Mouse (Mus musculus): ENCODE measurements around the gene Btbd18. TPM values are rescaled to one million over a fixed set of nuclear protein-coding genes. Genes with fewer than 3 reads are reported as not detected.
"Not testable (repeated sequence)": the region's sequence is repeated elsewhere in the genome, so short reads cannot be mapped to it uniquely, and the experiment has no call there.

The Btbd18 gene
- total RNA-seq, 2 experiments from 2014 or later: 0.08 TPM; not detected in 1

GRCm38 (mm10) chr2:84640833-84641232 is 18.0 kb upstream of the Btbd18 start:
- intact Hi-C loops (cut with DNase I): no loop called here
- DNase-seq: no peak

DNA sequence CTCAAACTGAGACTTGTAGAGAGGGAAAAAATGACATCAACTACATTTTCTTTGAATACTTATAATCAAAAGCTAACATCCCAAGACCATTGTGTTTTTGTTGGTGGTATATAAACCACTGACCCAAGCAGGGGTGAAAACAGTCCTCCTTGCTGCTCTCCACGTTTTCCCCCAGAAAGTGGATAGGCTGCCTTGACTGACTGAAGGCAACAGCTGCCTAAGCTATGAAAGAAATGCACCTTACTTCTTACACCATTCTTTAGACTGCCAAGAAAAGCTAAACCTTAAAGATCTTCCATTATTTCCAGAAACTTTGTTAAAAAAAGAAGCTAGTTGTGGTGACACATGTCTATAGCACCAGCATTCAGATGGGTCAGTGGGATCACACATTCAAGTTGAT is 12.7 kb upstream of the Btbd18 start:
- intact Hi-C loops (cut with DNase I): no loop called here
- DNase-seq: no peak

DNA sequence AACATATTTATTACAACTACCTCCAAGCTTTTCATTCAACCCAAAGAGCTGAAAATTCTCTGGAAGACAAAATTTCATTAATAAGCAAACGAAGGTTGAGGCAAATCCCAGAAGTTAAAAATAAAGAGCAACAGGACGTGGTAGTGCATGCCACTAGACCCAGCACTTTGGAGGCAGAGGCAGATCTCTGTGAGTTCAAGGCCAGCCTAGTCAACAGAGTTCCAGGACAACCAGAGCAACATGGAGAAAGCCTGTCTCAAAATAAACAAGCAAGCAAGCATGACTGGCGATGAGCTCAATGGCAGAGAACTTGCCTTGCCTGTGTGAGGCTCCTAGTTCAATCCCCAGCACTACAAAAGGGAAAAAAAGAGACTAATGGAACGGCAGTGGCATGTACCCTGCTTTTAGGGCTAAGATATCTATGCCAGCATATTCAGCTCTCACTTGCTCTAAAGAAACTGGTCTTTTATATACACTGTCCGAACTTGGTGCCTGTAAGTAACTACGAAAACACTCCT is 11.8 kb upstream of the Btbd18 start:
- DNase-seq: no peak
- intact Hi-C loops (cut with DNase I): no loop called here

GRCm38 (mm10) chr2:84648369-84648768 is 10.5 kb upstream of the Btbd18 start:
- DNase-seq: no peak
- intact Hi-C loops (cut with DNase I): no loop called here

- intact Hi-C loops (cut with DNase I): loop anchor here (1.0 kb wide), 1 partner anchor 14 kb away; no protein-coding TSS in a partner anchor
- DNase-seq: peak; percentile 39 to 46
Measured at GRCm38 (mm10) chr2:84649674-84650073, 9.2 kb upstream of the Btbd18 start.

DNA sequence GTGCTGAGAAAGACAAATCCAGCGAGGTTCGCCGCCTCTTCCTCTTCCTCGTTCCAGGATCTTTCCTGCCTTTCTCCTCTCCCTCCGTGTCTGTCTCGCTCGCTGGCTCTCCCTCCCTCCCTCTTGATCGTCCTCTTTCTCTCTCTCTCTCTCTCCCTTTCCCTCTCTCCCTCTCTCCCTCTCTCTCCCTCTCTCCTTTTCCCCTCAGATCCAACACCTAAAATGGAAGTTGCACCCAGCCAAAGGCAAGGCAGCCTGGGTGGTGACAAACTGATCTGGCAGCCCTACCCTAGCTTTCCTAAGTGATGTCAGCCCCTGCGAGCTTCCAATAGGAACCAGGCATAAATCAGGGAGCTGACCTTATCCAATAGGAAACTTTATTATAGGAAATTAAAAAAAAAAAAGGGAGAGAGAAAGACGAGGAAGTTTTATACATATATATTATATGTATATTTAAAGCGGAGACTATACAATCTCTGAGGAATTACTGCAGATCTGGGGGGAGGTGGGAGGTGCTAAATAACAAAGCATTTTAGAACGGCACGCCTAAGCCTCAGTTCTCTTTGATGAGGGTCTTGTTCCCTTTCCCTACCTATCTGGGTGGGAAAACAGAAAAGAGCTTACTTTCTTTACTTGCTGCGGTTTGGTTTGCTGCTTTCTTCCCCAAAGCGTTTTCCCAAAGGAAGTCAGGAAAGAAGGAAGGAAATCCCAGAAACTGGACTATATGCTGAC is 8.2 kb upstream of the Btbd18 start, which contains the start of gene Ctnnd1:
Gene Ctnnd1, minus strand, starts transcription at position 302 of the 732 bp plus-strand sequence.
- intact Hi-C loops (cut with DNase I): loop anchor here (1.0 kb wide), 2 partner anchors 11 to 15 kb away; no protein-coding TSS in a partner anchor
- peak; percentile 82 to 83 for DNase-seq

DNA sequence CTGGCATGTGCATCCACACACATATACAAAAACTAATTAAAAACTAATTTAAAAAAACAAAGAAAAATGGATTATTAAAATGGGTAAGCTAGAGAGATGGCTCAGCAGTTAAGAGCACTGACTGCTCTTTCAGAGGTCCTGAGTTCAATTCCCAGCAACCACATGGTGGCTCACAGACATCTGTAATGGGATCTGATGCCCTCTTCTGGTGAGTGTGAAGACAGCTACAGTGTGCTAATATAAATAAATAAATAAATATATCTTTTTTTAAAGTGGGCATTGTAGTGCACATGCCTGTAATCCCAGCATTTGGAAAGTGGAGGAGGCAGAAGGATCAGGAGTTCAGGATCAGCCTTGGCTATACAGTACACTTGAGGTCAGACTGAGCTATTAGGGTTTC is 5.5 kb upstream of the Btbd18 start:
- no peak for DNase-seq
- intact Hi-C loops (cut with DNase I): no loop called here

DNA sequence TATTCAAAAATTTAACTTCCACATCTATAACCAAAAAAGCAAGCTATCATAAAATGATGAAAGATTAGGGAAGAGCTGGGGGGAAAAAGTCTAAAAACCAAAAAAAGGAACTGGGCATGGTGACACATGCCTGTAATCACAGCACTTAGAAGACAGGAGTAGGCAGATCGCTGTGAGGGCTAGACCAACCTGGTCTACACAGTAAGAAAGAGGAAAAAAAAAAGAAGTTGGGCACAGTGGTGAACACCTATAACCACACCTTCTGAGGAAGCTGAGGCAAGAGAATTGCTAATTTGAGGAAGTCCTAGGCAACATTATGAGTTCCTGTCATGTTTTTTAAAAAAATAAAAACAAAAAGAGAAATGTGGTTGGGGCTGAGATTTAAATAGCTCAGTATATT is 3.0 kb upstream of the Btbd18 start:
- intact Hi-C loops (cut with DNase I): loop anchor here (1.0 kb wide), 1 partner anchor 39 kb away; no protein-coding TSS in a partner anchor
- DNase-seq: no peak

- intact Hi-C loops (cut with DNase I): loop anchor here (2.0 to 10.0 kb wide), 3 partner anchors 41 to 205 kb away; no protein-coding TSS in a partner anchor
- DNase-seq: peak; percentile 44 to 49
Measured at GRCm38 (mm10) chr2:84660253-84660652, 1.4 kb downstream of the Btbd18 start.

GRCm38 (mm10) chr2:84662866-84663265 is 4.0 kb downstream of the Btbd18 start:
- DNase-seq: peak; percentile 52 to 65
- intact Hi-C loops (cut with DNase I): loop anchor here (1.0 to 10.0 kb wide), 2 partner anchors 106 to 178 kb away; no protein-coding TSS in a partner anchor

DNA sequence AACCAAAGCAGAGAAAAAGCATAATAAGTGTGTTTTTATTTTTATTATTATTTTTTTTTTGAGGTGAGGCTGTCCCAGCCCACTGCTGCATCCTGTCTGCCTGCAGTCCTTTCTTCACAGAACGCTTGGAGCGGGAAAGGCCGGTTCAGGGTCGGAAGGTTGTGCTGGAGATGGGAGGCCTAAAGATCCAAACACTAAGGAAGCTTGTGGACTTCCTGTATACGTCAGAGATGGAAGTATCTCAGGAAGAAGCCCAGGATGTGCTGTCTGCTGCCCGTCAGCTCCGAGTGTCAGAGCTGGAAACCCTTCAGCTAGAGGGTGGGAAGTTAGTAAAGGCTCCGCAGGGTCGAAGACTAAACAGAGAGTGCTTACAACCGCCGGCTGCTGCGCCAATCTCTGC is 7.2 kb downstream of the Btbd18 start:
- intact Hi-C loops (cut with DNase I): loop anchor here (10.0 kb wide), 1 partner anchor 181 kb away; no protein-coding TSS in a partner anchor
- no peak for DNase-seq

DNA sequence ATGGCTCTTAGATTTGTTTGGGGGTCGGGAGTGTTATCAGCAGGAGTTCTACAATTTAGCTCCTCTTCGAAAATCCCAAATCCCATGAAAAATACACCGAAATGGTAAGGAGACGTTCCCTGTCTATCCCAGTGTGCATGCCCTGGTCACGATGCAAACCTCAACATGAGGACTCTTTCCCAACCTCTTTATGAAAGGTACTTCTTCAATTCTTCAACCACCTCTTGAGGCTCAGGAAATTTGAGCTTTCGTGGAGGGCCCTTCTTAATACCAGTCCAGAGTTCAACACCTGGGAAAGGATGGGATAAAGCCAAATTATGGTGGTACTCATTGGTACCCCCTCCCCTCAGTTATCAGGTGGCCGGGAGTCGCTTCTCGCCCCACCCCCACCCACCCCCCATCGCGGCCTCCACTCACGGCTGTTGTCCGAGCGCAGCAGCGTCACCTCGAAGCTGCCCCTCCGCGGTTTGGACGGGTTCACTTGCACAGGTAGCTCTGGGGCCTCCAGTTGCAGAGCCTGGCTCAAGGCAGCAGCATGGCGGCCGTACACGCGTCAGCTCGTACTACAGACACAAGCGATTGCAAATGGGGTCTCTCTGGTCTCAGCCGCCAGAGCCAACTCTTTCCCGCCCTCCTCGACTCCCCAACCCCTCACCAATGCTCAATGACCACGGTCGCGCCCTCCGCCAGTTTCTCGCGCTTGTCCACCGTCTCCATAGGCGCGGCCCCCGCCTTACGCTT is 11.1 kb downstream of the Btbd18 start:
- DNase-seq: peak in 1 of 2 experiments; percentile 15
- intact Hi-C loops (cut with DNase I): loop anchor here (10.0 kb wide), 1 partner anchor 185 kb away; no protein-coding TSS in a partner anchor

- peak; percentile 73 to 75 for DNase-seq
- intact Hi-C loops (cut with DNase I): no loop called here
Measured at GRCm38 (mm10) chr2:84670569-84670933, 11.7 kb downstream of the Btbd18 start, which contains the start of gene Selenoh. Gene Selenoh, minus strand, starts transcription at chr2:84670770.

DNA sequence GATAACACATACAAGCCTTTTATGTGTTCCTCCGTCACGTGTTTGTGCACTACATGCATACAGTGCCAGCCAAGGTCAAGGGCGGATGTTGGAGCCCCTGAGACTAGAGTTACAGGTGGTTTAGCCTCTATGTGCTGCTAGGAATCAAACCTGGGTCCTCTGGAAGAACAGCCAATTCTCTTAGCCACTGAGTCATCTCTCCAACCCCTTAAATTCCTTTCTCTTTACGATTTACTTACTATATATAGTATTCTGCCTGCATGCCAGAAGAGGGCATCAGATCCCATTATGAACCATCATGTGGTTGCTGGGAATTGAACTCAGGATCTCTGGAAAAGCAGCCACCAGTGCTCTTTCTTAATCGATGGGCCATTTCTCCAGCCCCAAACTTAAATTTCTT is 12.7 kb downstream of the Btbd18 start:
- intact Hi-C loops (cut with DNase I); DNase-seq: not testable (repeated sequence)

- intact Hi-C loops (cut with DNase I): loop anchor here (5.0 kb wide), 1 partner anchor 120 kb away; the partner anchor contains the start of gene Ube2l6
- DNase-seq: no peak
Measured at GRCm38 (mm10) chr2:84677270-84677967, 18.5 kb downstream of the Btbd18 start.

DNA sequence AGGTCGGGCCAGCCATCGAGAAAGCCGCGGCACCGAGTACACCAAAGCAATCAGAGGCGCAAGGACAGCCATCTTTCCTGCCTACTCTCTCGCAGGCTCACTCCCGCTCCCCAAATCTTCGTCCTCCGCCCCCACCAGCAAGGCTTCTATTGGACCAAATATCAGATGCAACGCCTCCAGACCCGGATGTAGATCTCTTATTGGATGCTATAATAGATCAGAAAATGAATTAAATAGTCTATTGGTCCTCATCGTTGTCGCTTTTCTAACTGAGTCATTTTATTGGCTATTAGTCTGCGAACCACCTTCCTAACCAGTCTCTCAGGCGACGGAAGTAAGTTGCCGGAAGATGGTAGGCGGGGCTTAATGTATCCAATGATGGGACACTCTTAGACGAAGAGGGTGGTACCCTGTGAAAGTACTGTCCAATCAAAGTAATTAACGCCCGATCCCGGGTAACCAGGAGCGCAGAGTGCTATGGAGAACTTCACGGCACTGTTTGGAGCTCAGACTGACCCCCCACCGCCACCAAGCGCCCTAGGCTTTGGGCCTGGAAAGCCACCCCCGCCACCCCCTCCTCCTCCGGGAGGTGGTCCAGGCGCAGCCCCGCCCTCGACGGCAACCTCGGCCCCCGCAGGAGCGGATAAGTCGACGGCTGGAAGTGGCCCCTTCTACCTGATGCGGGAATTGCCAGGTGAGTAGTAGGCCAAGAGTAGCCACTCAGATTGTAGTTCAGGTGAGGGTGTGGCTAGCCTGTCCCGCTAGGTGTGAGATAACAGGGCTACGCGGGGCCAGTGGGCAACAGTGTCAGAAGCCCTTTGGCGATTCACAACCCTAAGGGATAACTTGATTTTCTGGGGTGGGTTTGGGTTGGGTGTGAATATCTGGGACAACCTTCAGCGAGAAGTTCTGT is 19.3 kb downstream of the Btbd18 start, which contains the start of the genes Gm28635 and Med19:
Gene Gm28635, minus strand, starts transcription at position 74 of the 913 bp plus-strand sequence.
Gene Med19, plus strand, starts transcription at position 435 of the 913 bp plus-strand sequence.
- intact Hi-C loops (cut with DNase I): loop anchor here (2.0 to 5.0 kb wide), 2 partner anchors 37 to 119 kb away; partner anchors contain the start of genes Ube2l6 and Zdhhc5
- peak; percentile 86 to 87 for DNase-seq

GRCm38 (mm10) chr2:84679016-84679415 is 20.1 kb downstream of the Btbd18 start, which contains the start of gene Tmx2:
Gene Tmx2, minus strand, starts transcription at chr2:84679140.
- intact Hi-C loops (cut with DNase I): loop anchor here (2.0 to 5.0 kb wide), 2 partner anchors 36 to 118 kb away; partner anchors contain the start of genes Ube2l6 and Zdhhc5
- no peak for DNase-seq

DNA sequence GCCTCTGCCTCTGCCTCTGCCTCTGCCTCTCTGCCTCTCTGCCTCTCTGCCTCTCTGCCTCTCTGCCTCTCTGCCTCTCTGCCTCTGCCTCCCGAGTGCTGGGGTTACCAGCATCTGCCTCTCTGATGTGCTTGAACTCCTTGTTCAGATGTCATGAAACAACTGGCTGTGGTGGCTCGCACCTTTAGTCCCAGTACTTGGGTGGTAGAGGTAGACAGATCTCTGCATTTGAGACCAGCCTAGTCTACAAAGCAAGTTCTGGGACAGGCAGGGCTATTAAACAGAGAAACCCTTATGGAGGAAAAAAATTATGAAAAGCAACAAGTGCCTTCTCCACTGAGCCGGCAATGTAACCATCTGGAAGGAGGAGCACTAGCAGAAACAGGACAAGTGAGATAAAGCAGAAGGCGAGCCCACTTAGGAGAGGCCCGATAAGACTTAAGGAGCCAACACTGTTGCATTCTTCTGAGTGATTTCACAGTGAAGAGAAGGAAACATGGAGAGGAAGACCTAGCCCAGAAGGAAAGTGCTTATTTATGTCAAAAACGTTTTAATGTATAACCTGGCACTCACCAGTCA is 23.8 kb downstream of the Btbd18 start:
- intact Hi-C loops (cut with DNase I): no loop called here
- no peak for DNase-seq

Measured in heart, postnatal 36 days (tissue).